Mouse (Mus musculus) central nervous system, embryonic 14 days (tissue): ENCODE measurements around the gene Ccl2. TPM values are rescaled to one million over a fixed set of nuclear protein-coding genes. Genes with fewer than 3 reads are reported as not detected.

Experiments used
- polyA plus RNA-seq: library from polyadenylated mRNA; depleted of rRNA; stranded (reverse); fragments of >200 nt; gene quantifications from 2 replicates; pipeline ENCODE4 v1.2.3, GENCODE M21; 2012; rRNA removed

The Ccl2 gene
- 6.3 and 12.7 TPM in 2 replicates for polyA plus RNA-seq

DNA sequence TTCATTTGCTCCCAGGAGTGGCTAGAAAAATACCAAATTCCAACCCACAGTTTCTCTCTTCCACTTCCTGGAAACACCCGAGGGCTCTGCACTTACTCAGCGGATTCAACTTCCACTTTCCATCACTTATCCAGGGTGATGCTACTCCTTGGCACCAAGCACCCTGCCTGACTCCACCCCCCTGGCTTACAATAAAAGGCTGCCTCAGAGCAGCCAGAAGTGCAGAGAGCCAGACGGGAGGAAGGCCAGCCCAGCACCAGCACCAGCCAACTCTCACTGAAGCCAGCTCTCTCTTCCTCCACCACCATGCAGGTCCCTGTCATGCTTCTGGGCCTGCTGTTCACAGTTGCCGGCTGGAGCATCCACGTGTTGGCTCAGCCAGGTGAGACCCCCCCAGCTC is at the start of gene Ccl2:
Ccl2 (plus strand) TSS at position 216 of the 400 bp plus-strand sequence.

GRCm38 (mm10) chr11:82038535-82038934 is 3.2 kb downstream of the Ccl2 start, which contains the start of gene Gm17268:
Gene Gm17268, minus strand, starts transcription at chr11:82038562.

DNA sequence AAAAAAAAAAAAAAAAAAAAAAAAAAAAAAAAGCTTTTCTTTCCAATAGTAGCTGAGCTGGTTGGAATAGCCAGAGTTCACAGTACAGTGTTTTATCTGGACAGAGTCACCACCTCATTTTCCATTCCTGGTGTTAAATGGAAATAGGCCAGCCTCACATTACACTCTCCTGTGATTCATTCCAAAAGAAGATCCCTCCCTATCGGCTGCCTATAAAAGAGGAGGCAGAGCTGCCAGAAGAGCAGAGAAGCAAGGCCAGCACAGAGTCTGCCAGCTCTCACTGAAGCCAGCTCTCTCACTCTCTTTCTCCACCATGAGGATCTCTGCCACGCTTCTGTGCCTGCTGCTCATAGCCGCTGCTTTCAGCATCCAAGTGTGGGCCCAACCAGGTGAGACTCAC is 10.1 kb downstream of the Ccl2 start, which contains the start of gene Ccl7:
Ccl7 (plus strand) TSS at position 242 of the 400 bp plus-strand sequence.

GRCm38 (mm10) chr11:82057646-82058045 is 22.3 kb downstream of the Ccl2 start, which contains the start of gene Ccl11:
Gene Ccl11, plus strand, starts transcription at chr11:82057823.

Other genes starting within 250 kb of the Ccl2 start
- 0.02 and 0.06 TPM in 2 replicates for gene 5530401A14Rik, start 174.9 kb upstream of the Ccl2 start, polyA plus RNA-seq
- 12.1 and 12.9 TPM in 2 replicates for gene Asic2, start 67.1 kb upstream of the Ccl2 start, polyA plus RNA-seq
- gene Gm17268, start 3.0 kb downstream of the Ccl2 start, polyA plus RNA-seq, result not detected in 2 replicates
- 1.9 and 2.5 TPM in 2 replicates for gene Ccl7, start 10.1 kb downstream of the Ccl2 start, polyA plus RNA-seq
- gene Ccl11, start 22.3 kb downstream of the Ccl2 start, polyA plus RNA-seq, result 0.54 and 3.5 TPM in 2 replicates
- 9.7 and 15.1 TPM in 2 replicates for gene Ccl12, start 66.3 kb downstream of the Ccl2 start, polyA plus RNA-seq
- 0.18 and 0.22 TPM in 2 replicates for gene Ccl8, start 79.6 kb downstream of the Ccl2 start, polyA plus RNA-seq